Mouse (Mus musculus) urinary bladder, postnatal 36 days (tissue): ENCODE data around the gene Hpn.

ENCODE experiments used
- DNase-seq, 2 experiments: peaks; one replicate each; pipeline ENCODE4 v3.0.0; 2022; ENCODE audit warnings: low spot score in 2 of 2, mixed read lengths in 1 of 2

The Hpn gene

GRCm38 (mm10) chr7:31110861-31111385 lies 4.2 kb downstream of the Hpn start:
- DNase-seq, result no peak

GRCm38 (mm10) chr7:31109796-31110195 lies 5.3 kb downstream of the Hpn start:
- DNase-seq, result no peak

- DNase-seq, result no peak
Measured at GRCm38 (mm10) chr7:31109091-31109490, 6.0 kb downstream of the Hpn start.

GRCm38 (mm10) chr7:31107781-31108180 lies 7.3 kb downstream of the Hpn start:
- DNase-seq, result no peak

- no peak for DNase-seq
Measured at GRCm38 (mm10) chr7:31106166-31106565, 8.9 kb downstream of the Hpn start.

GRCm38 (mm10) chr7:31105061-31105768 lies 9.9 kb downstream of the Hpn start:
- DNase-seq, result peak in 1 of 2 experiments; percentile 57

- no peak for DNase-seq
Measured at GRCm38 (mm10) chr7:31100786-31101185, 14.3 kb downstream of the Hpn start.

- DNase-seq, result no peak
Measured at GRCm38 (mm10) chr7:31099612-31099982, 15.5 kb downstream of the Hpn start.

- DNase-seq, result no peak
Measured at GRCm38 (mm10) chr7:31098697-31099611, 16.1 kb downstream of the Hpn start.

GRCm38 (mm10) chr7:31097583-31098248 lies 17.4 kb downstream of the Hpn start:
- peak; percentile 86 to 91 for DNase-seq

GRCm38 (mm10) chr7:31096892-31097564 lies 18.1 kb downstream of the Hpn start:
- DNase-seq, result no peak

- no peak for DNase-seq
Measured at GRCm38 (mm10) chr7:31094774-31095501, 20.2 kb downstream of the Hpn start.

GRCm38 (mm10) chr7:31089721-31090120 lies 25.4 kb downstream of the Hpn start:
- no peak for DNase-seq

GRCm38 (mm10) chr7:31088206-31088605 lies 26.9 kb downstream of the Hpn start:
- DNase-seq, result no peak

GRCm38 (mm10) chr7:31087262-31087661 lies 27.8 kb downstream of the Hpn start:
- DNase-seq, result no peak

- DNase-seq, result no peak
Measured at GRCm38 (mm10) chr7:31086175-31086755, 28.8 kb downstream of the Hpn start.

- peak in 1 of 2 experiments; percentile 70 for DNase-seq
Measured at GRCm38 (mm10) chr7:31085171-31085570, 29.9 kb downstream of the Hpn start.

GRCm38 (mm10) chr7:31084140-31084539 lies 30.9 kb downstream of the Hpn start:
- no peak for DNase-seq

GRCm38 (mm10) chr7:31082831-31083588 lies 32.1 kb downstream of the Hpn start:
- DNase-seq, result peak in 1 of 2 experiments; percentile 74

- no peak for DNase-seq
Measured at GRCm38 (mm10) chr7:31082106-31082505, 33.0 kb downstream of the Hpn start.
